Mouse (Mus musculus): ENCODE results near the gene Apol9b. TPM values are rescaled to one million over a fixed set of nuclear protein-coding genes. Genes with fewer than 3 reads are reported as not detected.

The Apol9b gene
- total and polyA plus RNA-seq, 3 experiments, result not detected

- peaks cover 0 to 3% of the 10 kb centered on the region in 2 experiments; a peak in 1 of 4 replicates for H3K36me3 ChIP-seq (ENCODE audit: control insufficient read depth in 1 of 2, insufficient read depth in 2 of 2, low read length in 2 of 2)
- no peak for DNase-seq (ENCODE audit: low read depth, low spot score)
- H3K4me3 ChIP-seq (ENCODE audit: control insufficient read depth in 1 of 2, insufficient read depth in 1 of 2, low read depth in 2 of 2, low read length in 2 of 2), result no peak overlapping the region
- H3K27ac ChIP-seq (ENCODE audit: control insufficient read depth, low read depth, low read length), result no peak overlapping the region
- no peak overlapping the region for H3K9ac ChIP-seq (ENCODE audit: control insufficient read depth, low read depth, low read length, poor library complexity, severe bottlenecking)
- TF ChIP-seq MXI1 (IDR thresholded peaks at IDR 0.05; ENCODE audit: low read depth, low read length) (no peak), MYC (IDR thresholded peaks at IDR 0.05; ENCODE audit: low read depth, low read length) (no peak), MYB (IDR thresholded peaks at IDR 0.05; ENCODE audit: low read depth, low read length) (no peak), KAT2A (conservative IDR thresholded peaks at IDR 0.05; ENCODE audit: low read depth, low read length) (no peak), ZKSCAN1 (IDR thresholded peaks at IDR 0.05; ENCODE audit: low read depth, low read length) (no peak)
- H3K9me3 ChIP-seq (replicated peaks; ENCODE audit: insufficient read depth, low read length), result no peaks in the 10 kb centered on the region
- peaks cover 0 to 3% of the 10 kb centered on the region in 2 experiments; a peak in 1 of 4 replicates for H3K4me1 ChIP-seq (ENCODE audit: control insufficient read depth in 1 of 2, insufficient read depth in 2 of 2, low read length in 2 of 2)
- no peaks in the 10 kb centered on the region for H3K27me3 ChIP-seq (ENCODE audit: control insufficient read depth in 1 of 2, insufficient read depth in 2 of 2, low read length in 2 of 2)
- no peaks in the 10 kb centered on the region for H3K79me2 ChIP-seq (ENCODE audit: control insufficient read depth, insufficient read depth, low read length, poor library complexity)
Measured at GRCm38 (mm10) chr15:77744632-77745031, 15.8 kb downstream of the Apol9b start.

DNA sequence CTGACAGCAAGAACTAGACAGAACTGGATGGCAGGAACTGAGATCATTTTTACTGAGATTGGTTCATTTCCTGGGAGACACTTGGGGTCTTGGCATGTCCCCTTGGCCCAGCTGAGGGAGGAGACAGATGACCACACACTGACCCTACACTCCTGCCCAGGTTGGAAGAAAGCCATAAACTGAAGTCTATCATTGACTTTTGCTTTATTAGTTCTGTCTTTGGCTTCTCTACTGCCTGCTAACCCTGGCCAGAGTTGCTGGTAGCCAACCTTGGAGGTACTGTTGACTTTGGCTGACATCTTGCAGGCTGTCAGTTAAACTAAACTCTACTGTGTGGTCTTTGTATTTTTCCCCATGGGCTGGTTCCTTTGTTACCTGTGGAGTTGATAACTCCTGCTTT, 16.2 kb downstream of the Apol9b start:
- DNase-seq (ENCODE audit: low read depth, low spot score), result no peak
- Histone ChIP-seq H3K27me3 (ENCODE audit: control insufficient read depth in 1 of 2, insufficient read depth in 2 of 2, low read length in 2 of 2) (no peaks in the 10 kb centered on the region), H3K4me3 (ENCODE audit: control insufficient read depth in 1 of 2, insufficient read depth in 1 of 2, low read depth in 2 of 2, low read length in 2 of 2) (no peak overlapping the region), H3K79me2 (ENCODE audit: control insufficient read depth, insufficient read depth, low read length, poor library complexity) (no peaks in the 10 kb centered on the region), H3K27ac (ENCODE audit: control insufficient read depth, low read depth, low read length) (no peak overlapping the region), H3K9ac (ENCODE audit: control insufficient read depth, low read depth, low read length, poor library complexity, severe bottlenecking) (no peak overlapping the region), H3K9me3 (replicated peaks; ENCODE audit: insufficient read depth, low read length) (no peaks in the 10 kb centered on the region), H3K4me1 (ENCODE audit: control insufficient read depth in 1 of 2, insufficient read depth in 2 of 2, low read length in 2 of 2) (peaks cover 0 to 3% of the 10 kb centered on the region in 2 experiments; a peak in 1 of 4 replicates), H3K36me3 (ENCODE audit: control insufficient read depth in 1 of 2, insufficient read depth in 2 of 2, low read length in 2 of 2) (peaks cover 0 to 3% of the 10 kb centered on the region in 2 experiments; a peak in 1 of 4 replicates)
- TF ChIP-seq MYB (IDR thresholded peaks at IDR 0.05; ENCODE audit: low read depth, low read length) (no peak), ZKSCAN1 (IDR thresholded peaks at IDR 0.05; ENCODE audit: low read depth, low read length) (no peak), ZC3H11A (IDR thresholded peaks at IDR 0.05; ENCODE audit: low read depth, low read length) (no peak), EP300 (IDR thresholded peaks at IDR 0.05; ENCODE audit: low read depth in 1 of 2, low read length in 2 of 2) (no peak), ZMIZ1 (IDR thresholded peaks at IDR 0.05; ENCODE audit: low read depth, low read length) (no peak), NRF1 (IDR thresholded peaks at IDR 0.05; ENCODE audit: insufficient read depth, low read depth, low read length, poor library complexity, severe bottlenecking) (no peak), RCOR1 (IDR thresholded peaks at IDR 0.05; ENCODE audit: low read depth, low read length) (no peak), POLR2A (IDR thresholded peaks at IDR 0.05; ENCODE audit: control insufficient read depth in 1 of 2, insufficient read depth in 1 of 2, low read depth in 1 of 2, low read length in 2 of 2, poor library complexity in 1 of 2) (no peak), UBTF (IDR thresholded peaks at IDR 0.05; ENCODE audit: borderline replicate concordance, insufficient read depth, low read depth, low read length) (no peak), TCF12 (IDR thresholded peaks at IDR 0.05; ENCODE audit: low read depth, low read length) (no peak), MXI1 (IDR thresholded peaks at IDR 0.05; ENCODE audit: low read depth, low read length) (no peak), CTCF (IDR thresholded peaks at IDR 0.05 in 2 of 3, conservative IDR thresholded peaks at IDR 0.05 in 1 of 3; ENCODE audit: control insufficient read depth in 1 of 3, insufficient read depth in 1 of 3, low read depth in 2 of 3, low read length in 3 of 3, poor library complexity in 1 of 3, severe bottlenecking in 1 of 3) (no peak), USF2 (IDR thresholded peaks at IDR 0.05; ENCODE audit: borderline replicate concordance in 1 of 2, insufficient read depth in 1 of 2, low read depth in 1 of 2, low read length in 2 of 2) (no peak), POLR2AphosphoS2 (IDR thresholded peaks at IDR 0.05; ENCODE audit: low read length) (no peak), MAFK (IDR thresholded peaks at IDR 0.05; ENCODE audit: borderline replicate concordance, low read depth, low read length) (no peak), ETS1 (IDR thresholded peaks at IDR 0.05; ENCODE audit: low read depth, low read length) (no peak), CHD2 (IDR thresholded peaks at IDR 0.05; ENCODE audit: low read length) (no peak), HCFC1 (IDR thresholded peaks at IDR 0.05; ENCODE audit: low read depth, low read length) (no peak), GABPA (IDR thresholded peaks at IDR 0.05; ENCODE audit: low read depth, low read length) (no peak), JUND (IDR thresholded peaks at IDR 0.05; ENCODE audit: low read depth, low read length) (no peak)

Data from MEL (cell line).